Mouse (Mus musculus) brain, embryonic 14.5 days (tissue): ENCODE measurements around the gene Ankrd11.

Experiments
- CTCF ChIP-seq: fragments of 200-500 bp; IDR thresholded peaks from 2 replicates; pipeline ENCODE4 v1.5.1; 2012; ENCODE audit warnings: inconsistent platforms, mild to moderate bottlenecking, moderate library complexity, borderline replicate concordance; ENCODE audit not compliant: insufficient read depth, insufficient read length; ENCODE audit errors: extremely low read depth
- POLR2A ChIP-seq: fragments of 200-500 bp; IDR thresholded peaks from 2 replicates; pipeline ENCODE4 v1.6.1; 2012; ENCODE audit warnings: mild to moderate bottlenecking, inconsistent platforms, borderline replicate concordance; ENCODE audit not compliant: poor library complexity, insufficient read depth, insufficient read length, severe bottlenecking; ENCODE audit errors: extremely low read depth

- no peak for TF ChIP-seq POLR2A
- TF ChIP-seq CTCF: no peak
Observed at GRCm38 (mm10) chr8:122852546-122852905, 189.6 kb downstream of the Ankrd11 start.
